Mouse (Mus musculus) CH12.LX (cell line): Measurements from ENCODE around the gene Crisp2. TPM values are rescaled to one million over a fixed set of nuclear protein-coding genes. Genes with fewer than 3 reads are reported as not detected.

Experiments
- DNase-seq: peaks from one replicate; pipeline ENCODE4 v3.0.0-alpha.2; 2013; ENCODE audit errors: extremely low read depth
- H3K27ac ChIP-seq: 2 replicates; pipeline ENCODE4 v1.5.1; 2012; ENCODE audit warnings: low read depth, mild to moderate bottlenecking, control low read depth, moderate library complexity; ENCODE audit not compliant: insufficient read depth
- H3K27me3 ChIP-seq: replicated peaks from 2 replicates; pipeline ENCODE3; 2012; ENCODE audit warnings: inconsistent platforms
- H3K36me3 ChIP-seq, 2 experiments: replicated peaks in 1 of 2; 2 replicates each; pipeline versions ENCODE3 to v1.6.1; 2012; ENCODE audit warnings: inconsistent platforms in 1 of 2, low read length in 1 of 2, mild to moderate bottlenecking in 1 of 2, mixed read lengths in 1 of 2, moderate library complexity in 1 of 2; ENCODE audit not compliant: control insufficient read depth in 1 of 2, insufficient read depth in 1 of 2
- H3K4me1 ChIP-seq, 2 experiments: 2 replicates each; pipeline ENCODE4 v1.6.1; 2012; ENCODE audit warnings: inconsistent platforms in 1 of 2, moderate library complexity in 1 of 2; ENCODE audit not compliant: insufficient read depth in 2 of 2, control insufficient read depth in 1 of 2
- H3K4me2 ChIP-seq: 2 replicates; pipeline ENCODE4 v1.6.1; 2012; ENCODE audit warnings: low read depth, mild to moderate bottlenecking, control low read depth; ENCODE audit not compliant: poor library complexity, insufficient read depth, severe bottlenecking
- H3K4me3 ChIP-seq, 3 experiments: fragments of 150-350 bp in 1 of 3; sonication (generic) in 1 of 3; replicated peaks in 1 of 3; 2 replicates each; pipeline versions ENCODE3 to v1.5.1; 2011 to 2012; ENCODE audit warnings: low read depth in 2 of 3, low read length in 2 of 3, mild to moderate bottlenecking in 2 of 3, moderate library complexity in 2 of 3, control low read depth in 1 of 3, improper control_type of control experiment in 1 of 3, inconsistent platforms in 1 of 3, mixed read lengths in 1 of 3; ENCODE audit not compliant: poor library complexity in 1 of 3
- H3K79me2 ChIP-seq: replicated peaks from 2 replicates; pipeline ENCODE4 v1.6.1; 2012; ENCODE audit warnings: mild to moderate bottlenecking, moderate library complexity; ENCODE audit not compliant: control insufficient read depth, poor library complexity, insufficient read depth, severe bottlenecking; ENCODE audit errors: extremely low read depth
- H3K9ac ChIP-seq: 2 replicates; pipeline ENCODE4 v1.6.1; 2012; ENCODE audit warnings: low read depth, mild to moderate bottlenecking, control low read depth, moderate library complexity; ENCODE audit not compliant: insufficient read depth
- H3K9me3 ChIP-seq: replicated peaks from 2 replicates; pipeline ENCODE3; 2012; ENCODE audit warnings: low read length, inconsistent platforms, mixed read lengths
- BHLHE40 ChIP-seq: IDR thresholded peaks from 2 replicates; pipeline ENCODE4 v1.6.1; 2011; ENCODE audit warnings: mild to moderate bottlenecking, low read depth, low read length, improper control_type of control experiment
- CHD1 ChIP-seq: IDR thresholded peaks from 2 replicates; pipeline ENCODE4 v1.6.1; 2012; ENCODE audit warnings: low read depth, low read length, improper control_type of control experiment, inconsistent platforms
- ELF1 ChIP-seq: IDR thresholded peaks from 2 replicates; pipeline ENCODE4 v1.6.1; 2014; ENCODE audit warnings: low read depth, mild to moderate bottlenecking, inconsistent platforms, low read length, improper control_type of control experiment
- EP300 ChIP-seq: IDR thresholded peaks from 2 replicates; pipeline ENCODE4 v1.6.1; 2011; ENCODE audit warnings: low read length, improper control_type of control experiment
- ETS1 ChIP-seq: conservative IDR thresholded peaks from 2 replicates; pipeline ENCODE4 v1.6.1; 2012; ENCODE audit warnings: low read depth, mild to moderate bottlenecking, inconsistent platforms, low read length, improper control_type of control experiment, moderate library complexity
- GABPA ChIP-seq: IDR thresholded peaks from 2 replicates; pipeline ENCODE4 v1.6.1; 2012; ENCODE audit warnings: low read depth, low read length, improper control_type of control experiment, inconsistent platforms; ENCODE audit not compliant: insufficient replicate concordance
- HCFC1 ChIP-seq: IDR thresholded peaks from 2 replicates; pipeline ENCODE4 v1.6.1; 2012; ENCODE audit warnings: low read depth, mild to moderate bottlenecking, inconsistent platforms, low read length, improper control_type of control experiment
- JUN ChIP-seq: IDR thresholded peaks from 2 replicates; pipeline ENCODE4 v1.6.1; 2011; ENCODE audit warnings: low read depth, mild to moderate bottlenecking, low read length, improper control_type of control experiment, moderate library complexity; ENCODE audit not compliant: insufficient read depth
- JUND ChIP-seq: conservative IDR thresholded peaks from 2 replicates; pipeline ENCODE4 v1.6.1; 2011; ENCODE audit warnings: low read depth, low read length, improper control_type of control experiment
- MAFK ChIP-seq: IDR thresholded peaks from 2 replicates; pipeline ENCODE4 v1.6.1; 2011; ENCODE audit warnings: low read length, improper control_type of control experiment; ENCODE audit not compliant: insufficient replicate concordance
- MAZ ChIP-seq: IDR thresholded peaks from 2 replicates; pipeline ENCODE4 v1.6.1; 2012; ENCODE audit warnings: low read depth, mild to moderate bottlenecking, inconsistent platforms, low read length, improper control_type of control experiment, moderate library complexity
- MEF2A ChIP-seq: IDR thresholded peaks from 2 replicates; pipeline ENCODE4 v1.6.1; 2014; ENCODE audit warnings: low read depth, mild to moderate bottlenecking, inconsistent platforms, low read length, improper control_type of control experiment, borderline replicate concordance
- NELFE ChIP-seq: IDR thresholded peaks from 2 replicates; pipeline ENCODE4 v1.6.1; 2011; ENCODE audit warnings: low read depth, low read length, improper control_type of control experiment
- PAX5 ChIP-seq: IDR thresholded peaks from 2 replicates; pipeline ENCODE4 v1.6.1; 2012; ENCODE audit warnings: low read length, inconsistent platforms, mixed read lengths
- POLR2A ChIP-seq: IDR thresholded peaks from 2 replicates; pipeline ENCODE4 v1.6.1; 2011; ENCODE audit warnings: low read depth, mild to moderate bottlenecking, improper control_type of control experiment, low read length
- POLR2AphosphoS2 ChIP-seq: IDR thresholded peaks from 2 replicates; pipeline ENCODE4 v1.6.1; 2011; ENCODE audit warnings: low read depth, low read length, improper control_type of control experiment
- RAD21 ChIP-seq: IDR thresholded peaks from 2 replicates; pipeline ENCODE4 v1.6.1; 2011; ENCODE audit warnings: low read depth, mild to moderate bottlenecking, low read length, improper control_type of control experiment, moderate library complexity
- SIN3A ChIP-seq: IDR thresholded peaks from 2 replicates; pipeline ENCODE4 v1.6.1; 2012; ENCODE audit warnings: low read length, improper control_type of control experiment, inconsistent platforms
- SMC3 ChIP-seq: IDR thresholded peaks from 2 replicates; pipeline ENCODE4 v1.6.1; 2011; ENCODE audit warnings: low read depth, low read length, improper control_type of control experiment
- TCF12 ChIP-seq: IDR thresholded peaks from 2 replicates; pipeline ENCODE4 v1.6.1; 2014; ENCODE audit warnings: low read depth, mild to moderate bottlenecking, inconsistent platforms, low read length, improper control_type of control experiment
- USF2 ChIP-seq: conservative IDR thresholded peaks from 2 replicates; pipeline ENCODE4 v1.6.1; 2011; ENCODE audit warnings: low read depth, low read length, improper control_type of control experiment
- ZNF384 ChIP-seq: IDR thresholded peaks from 2 replicates; pipeline ENCODE4 v1.6.1; 2012; ENCODE audit warnings: low read depth, low read length, improper control_type of control experiment, inconsistent platforms
- dilution Hi-C: fragments of 300-500 bp; cut with MboI; formaldehyde crosslinking; loops from 2 replicates; pipeline ENCODE4 v1.14.3; 2020; ENCODE audit warnings: low sequenced_read_pairs; ENCODE audit not compliant: extremely low pct_unique_long_range_greater_than_20kb, extremely low pct_ligation_motif_present
- in situ Hi-C: fragments of 300-500 bp; cut with MboI; formaldehyde crosslinking; loops from 3 replicates; pipeline ENCODE4 v1.14.3; 2019; ENCODE audit warnings: low sequenced_read_pairs, low pct_ligation_motif_present, low pct_unique_long_range_greater_than_20kb, mixed read lengths
- polyA plus RNA-seq: library from polyadenylated mRNA; unstranded; fragments of >175 nt; gene quantifications from 2 replicates; pipeline ENCODE4 v1.2.1, GENCODE M21; 2012; ENCODE audit warnings: low read depth; ENCODE audit not compliant: insufficient read length
- total RNA-seq, 2 experiments: library from RNA; depleted of rRNA; stranded (reverse); fragments of 300-350 nt in 1 of 2; fragments of >200 nt in 1 of 2; gene quantifications; 2 replicates each; pipeline ENCODE4 v1.2.3; 2012 to 2014

Crisp2 gene
- total and polyA plus RNA-seq, 3 experiments: not detected

DNA sequence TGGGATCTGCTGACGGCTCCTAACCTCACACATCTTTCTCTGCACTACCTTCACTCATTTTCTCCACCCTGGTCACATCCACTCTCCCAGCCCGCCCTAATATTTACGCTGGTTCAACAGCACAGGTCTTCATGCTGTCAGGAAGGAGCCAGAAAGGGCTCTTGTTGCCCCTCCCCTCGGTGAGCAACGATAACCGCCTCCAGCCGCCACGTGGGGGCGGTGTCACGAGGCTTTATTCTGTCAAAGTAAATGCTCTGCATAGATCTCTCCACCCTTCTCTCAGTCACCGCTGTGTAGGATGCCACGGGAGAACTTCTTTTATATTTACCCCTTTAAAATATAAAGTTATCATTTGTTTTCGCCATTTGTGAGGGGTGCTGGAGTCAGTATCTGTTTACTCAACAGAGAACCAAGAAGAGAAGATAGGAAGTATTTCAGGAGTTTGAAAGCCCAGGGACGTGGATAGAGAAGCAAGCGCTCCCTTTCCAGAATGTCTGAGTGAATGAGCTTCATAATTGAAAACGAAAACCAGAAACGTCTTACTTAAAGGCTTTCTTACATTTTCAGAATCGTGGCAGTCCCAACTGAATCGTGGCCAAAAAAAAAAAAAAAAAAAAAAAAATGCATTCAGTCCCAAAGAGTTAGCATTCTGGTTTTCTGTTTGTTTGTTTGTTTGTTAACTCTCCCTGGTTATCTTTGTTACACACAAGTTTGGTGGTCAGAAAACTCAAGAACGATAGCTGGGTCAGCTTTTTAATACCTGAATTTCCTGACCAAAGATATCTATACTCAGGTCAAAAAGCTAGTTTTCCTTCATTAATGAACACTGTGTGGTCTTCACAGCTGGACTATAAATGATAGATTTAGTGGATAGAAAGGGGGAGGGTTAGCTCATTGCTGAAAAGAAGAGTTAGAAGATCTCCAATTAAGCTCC is 12.6 kb downstream of the Crisp2 start:
- Histone ChIP-seq H3K9ac (no peak overlapping the region), H3K27me3 (no peaks in the 10 kb centered on the region), H3K4me2 (no peak overlapping the region), H3K27ac (no peak overlapping the region), H3K9me3 (peaks cover 8% of the 10 kb centered on the region), H3K36me3 (no peaks in the 10 kb centered on the region)
- no peak for TF ChIP-seq BHLHE40
- no peak for TF ChIP-seq MEF2A
- TF ChIP-seq MAFK: no peak
- TF ChIP-seq EP300: no peak
- TF ChIP-seq SMC3: no peak
- no peak for TF ChIP-seq CHD1
- no peak for TF ChIP-seq POLR2AphosphoS2
- TF ChIP-seq JUND: no peak
- no peak for TF ChIP-seq MAZ
- no peak for TF ChIP-seq POLR2A
- TF ChIP-seq RAD21: no peak
- no peak for TF ChIP-seq ELF1
- no peak for TF ChIP-seq USF2
- TF ChIP-seq PAX5: no peak
- no peak for TF ChIP-seq SIN3A
- TF ChIP-seq ETS1: no peak
- TF ChIP-seq TCF12: no peak
- no peak for TF ChIP-seq GABPA
- TF ChIP-seq, all 38 proteins: peak for 0
- in situ Hi-C loops: no loop called here
- Histone ChIP-seq H3K79me2 (no peaks in the 10 kb centered on the region), H3K4me1 (no peaks in the 10 kb centered on the region), H3K4me3 (no peak overlapping the region)
- no peak for DNase-seq
- dilution Hi-C loops: no loop called here

DNA sequence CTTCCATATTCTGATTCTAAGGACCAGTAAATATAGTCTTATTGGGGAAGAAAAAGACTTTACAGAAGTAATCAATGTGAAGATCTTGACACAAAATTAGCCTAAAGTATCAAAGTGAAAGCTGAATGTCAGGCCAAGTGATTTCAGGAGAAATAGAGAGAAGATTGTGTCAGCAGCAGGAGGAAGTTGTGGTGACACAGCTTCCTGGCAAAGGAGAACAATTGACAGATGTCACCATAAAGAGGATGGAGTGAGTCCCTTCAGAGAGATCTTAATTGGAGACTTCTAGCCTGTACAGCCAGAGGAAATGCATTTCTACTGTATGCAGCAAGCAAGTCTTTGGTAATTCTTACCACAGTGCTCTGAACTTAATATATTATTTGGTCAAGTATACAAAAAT is 16.9 kb downstream of the Crisp2 start:
- H3K27me3 ChIP-seq: no peaks in the 10 kb centered on the region
- TF ChIP-seq NELFE (no peak), ZNF384 (no peak), JUN (no peak), HCFC1 (no peak), POLR2A (no peak)

More for the DNA sequence above, 16.9 kb downstream of the Crisp2 start:
- no peak for DNase-seq
- Histone ChIP-seq H3K36me3 (no peaks in the 10 kb centered on the region), H3K79me2 (no peaks in the 10 kb centered on the region), H3K4me2 (no peak overlapping the region), H3K27ac (no peak overlapping the region), H3K4me1 (no peaks in the 10 kb centered on the region), H3K9me3 (peaks cover 11% of the 10 kb centered on the region), H3K4me3 (no peak overlapping the region), H3K9ac (no peak overlapping the region)
- dilution Hi-C loops (no loop called here), in situ Hi-C loops (no loop called here)
